Mouse (Mus musculus) C2C12 (cell line): ENCODE measurements around the gene Sf3b2. TPM values are rescaled to one million over a fixed set of nuclear protein-coding genes. Genes with fewer than 3 reads are reported as not detected.

Source experiments
- H3K27me3 ChIP-seq: one replicate; pipeline ENCODE4 v1.6.1; 2011; ENCODE audit not compliant: control insufficient read depth, insufficient read depth, insufficient read length
- H3K36me3 ChIP-seq: one replicate; pipeline ENCODE4 v1.6.1; 2011; ENCODE audit not compliant: control insufficient read depth, insufficient read depth
- H3K4me3 ChIP-seq: one replicate; pipeline ENCODE4 v1.5.1; 2011; ENCODE audit warnings: mild to moderate bottlenecking, control low read depth; ENCODE audit not compliant: poor library complexity, insufficient read depth, severe bottlenecking
- H3K79me2 ChIP-seq: one replicate; pipeline ENCODE4 v1.6.1; 2011; ENCODE audit not compliant: control insufficient read depth, insufficient read depth
- H3K79me3 ChIP-seq: one replicate; pipeline ENCODE4 v1.6.1; 2011; ENCODE audit warnings: low read depth, control low read depth
- H3ac ChIP-seq: one replicate; pipeline ENCODE3; 2011; ENCODE audit warnings: low read depth; ENCODE audit not compliant: control insufficient read depth, insufficient read length
- CEBPB ChIP-seq: IDR thresholded peaks from one replicate; pipeline ENCODE4 v1.6.1; 2011; ENCODE audit warnings: low read depth, mild to moderate bottlenecking, control low read depth, moderate library complexity
- CTCF ChIP-seq: IDR thresholded peaks from one replicate; pipeline ENCODE4 v1.5.1; 2011; ENCODE audit not compliant: control insufficient read depth, insufficient read depth, insufficient read length
- FOSL1 ChIP-seq: IDR thresholded peaks from one replicate; pipeline ENCODE4 v1.8.0; 2011; ENCODE audit warnings: mild to moderate bottlenecking, low read length; ENCODE audit not compliant: poor library complexity, insufficient read depth, severe bottlenecking
- MAX ChIP-seq: IDR thresholded peaks from one replicate; pipeline ENCODE4 v1.6.1; 2011; ENCODE audit warnings: mild to moderate bottlenecking, control low read depth
- MYOD1 ChIP-seq: IDR thresholded peaks from one replicate; pipeline ENCODE4 v1.6.1; 2011; ENCODE audit warnings: low read depth; ENCODE audit not compliant: control insufficient read depth, insufficient read length
- MYOG ChIP-seq: IDR thresholded peaks from one replicate; pipeline ENCODE4 v1.6.1; 2011; ENCODE audit not compliant: control insufficient read depth, insufficient read length; ENCODE audit errors: extremely low read depth
- USF1 ChIP-seq: IDR thresholded peaks from one replicate; pipeline ENCODE4 v1.6.1; 2011; ENCODE audit warnings: low read depth, mild to moderate bottlenecking, control low read depth, moderate library complexity
- polyA plus RNA-seq: library from polyadenylated mRNA; unstranded; fragments of >200 nt; fragmentation: generic; extraction: Trizol; gene quantifications from one replicate; pipeline ENCODE4 v1.2.1, GENCODE M21; 2012; ENCODE audit warnings: missing spikeins

Gene Sf3b2
- polyA plus RNA-seq, 1 experiment: 149 TPM

- H3K36me3 ChIP-seq: peaks cover 74% of the 10 kb centered on the region
- H3K27me3 ChIP-seq: no peaks in the 10 kb centered on the region
- H3K79me2 ChIP-seq: peaks cover 20% of the 10 kb centered on the region
- TF ChIP-seq MAX (no peak), MYOD1 (no peak), MYOG (no peak), FOSL1 (no peak)
- peaks cover 7% of the 10 kb centered on the region for H3K79me3 ChIP-seq
- no peak overlapping the region for H3K4me3 ChIP-seq
- H3ac ChIP-seq: no peak overlapping the region
These were observed 18.1 kb downstream of the Sf3b2 start for GRCm38 (mm10) chr19:5277140-5277539.

- H3K4me3 ChIP-seq: no peak overlapping the region
- H3ac ChIP-seq: no peak overlapping the region
- H3K27me3 ChIP-seq: no peaks in the 10 kb centered on the region
- H3K36me3 ChIP-seq: peaks cover 68% of the 10 kb centered on the region
- H3K79me3 ChIP-seq: peaks cover 7% of the 10 kb centered on the region
- peaks cover 26% of the 10 kb centered on the region for H3K79me2 ChIP-seq
- TF ChIP-seq CEBPB: no peak
These were observed 18.7 kb downstream of the Sf3b2 start for GRCm38 (mm10) chr19:5276531-5276930.

GRCm38 (mm10) chr19:5275736-5276135 lies 19.5 kb downstream of the Sf3b2 start:
- Histone ChIP-seq H3K79me3 (peaks cover 9% of the 10 kb centered on the region), H3ac (no peak overlapping the region), H3K79me2 (peaks cover 31% of the 10 kb centered on the region), H3K36me3 (peaks cover 63% of the 10 kb centered on the region), H3K4me3 (no peak overlapping the region), H3K27me3 (no peaks in the 10 kb centered on the region)
- TF ChIP-seq MYOD1 (no peak), MAX (no peak), MYOG (no peak), FOSL1 (no peak), USF1 (no peak), CTCF (no peak), CEBPB (no peak)

- peaks cover 39% of the 10 kb centered on the region for H3K79me2 ChIP-seq
- H3K27me3 ChIP-seq: no peaks in the 10 kb centered on the region
- peaks cover 58% of the 10 kb centered on the region for H3K36me3 ChIP-seq
- TF ChIP-seq CEBPB (no peak), MAX (no peak), FOSL1 (no peak), USF1 (no peak), CTCF (no peak), MYOG (no peak), MYOD1 (no peak)
- peaks cover 9% of the 10 kb centered on the region for H3K79me3 ChIP-seq
- H3ac ChIP-seq: no peak overlapping the region
- no peak overlapping the region for H3K4me3 ChIP-seq
These were observed 20.6 kb downstream of the Sf3b2 start for GRCm38 (mm10) chr19:5274641-5275040.

- peaks cover 7% of the 10 kb centered on the region for H3K79me3 ChIP-seq
- H3ac ChIP-seq: no peak overlapping the region
- no peak overlapping the region for H3K4me3 ChIP-seq
- TF ChIP-seq USF1 (no peak), FOSL1 (no peak)
- peaks cover 47% of the 10 kb centered on the region for H3K79me2 ChIP-seq
- peaks cover 50% of the 10 kb centered on the region for H3K36me3 ChIP-seq
- H3K27me3 ChIP-seq: no peaks in the 10 kb centered on the region
These were observed 21.3 kb downstream of the Sf3b2 start for GRCm38 (mm10) chr19:5273916-5274315.

GRCm38 (mm10) chr19:5272801-5273733 lies 22.2 kb downstream of the Sf3b2 start, which contains the start of gene Pacs1:
Gene Pacs1, minus strand, starts transcription at chr19:5273119.
- Histone ChIP-seq H3K79me3 (peaks cover 5% of the 10 kb centered on the region), H3ac (peak within 1 kb of the TSS; percentile 84), H3K27me3 (no peaks in the 10 kb centered on the region), H3K4me3 (peak within 1 kb of the TSS; percentile 39), H3K36me3 (peaks cover 42% of the 10 kb centered on the region), H3K79me2 (peaks cover 44% of the 10 kb centered on the region)
- peak; percentile 57 for TF ChIP-seq MAX
- TF ChIP-seq USF1: no peak
- no peak for TF ChIP-seq MYOG
- no peak for TF ChIP-seq MYOD1
- TF ChIP-seq CTCF: no peak
- no peak for TF ChIP-seq FOSL1
